Mouse (Mus musculus): Measurements from ENCODE around the gene Impdh1. TPM values are rescaled to one million over a fixed set of nuclear protein-coding genes. Genes with fewer than 3 reads are reported as not detected.
"Not testable (repeated sequence)": the region's sequence is repeated elsewhere in the genome, so short reads cannot be mapped to it uniquely, and the experiment has no call there.

The Impdh1 gene
- polyA plus RNA-seq, 1 experiment from 2014 or later: 50.7 TPM

GRCm38 (mm10) chr6:29229265-29229913 lies 13.2 kb upstream of the Impdh1 start:
- no peak overlapping the region for H3K9ac ChIP-seq (ENCODE audit: low read depth, low read length)
- H3K36me3 ChIP-seq (ENCODE audit: control insufficient read depth, insufficient read depth, low read length): no peaks in the 10 kb centered on the region
- H3K4me3 ChIP-seq (ENCODE audit: low read depth, low read length): no peak overlapping the region
- no peak overlapping the region for H3K27ac ChIP-seq (replicated peaks; ENCODE audit: low read depth, low read length)
- H3K27me3 ChIP-seq (replicated peaks; ENCODE audit: control insufficient read depth, insufficient read depth, low read length): no peaks in the 10 kb centered on the region
- H3K4me2 ChIP-seq (ENCODE audit: low read depth, low read length): no peak overlapping the region
- ATAC-seq (ENCODE audit: low read depth): no peak
- H3K9me3 ChIP-seq (ENCODE audit: control insufficient read depth, low read length): no peaks in the 10 kb centered on the region
- H3K4me1 ChIP-seq (ENCODE audit: control insufficient read depth, insufficient read depth, low read length): no peaks in the 10 kb centered on the region
- 86% methylated on average over 6 of the region's 6 CpGs for WGBS
- DNase-seq (ENCODE audit: low spot score): no peak

- H3K9me3 ChIP-seq (ENCODE audit: control insufficient read depth, low read length); H3K4me3 ChIP-seq (ENCODE audit: low read depth, low read length); H3K36me3 ChIP-seq (ENCODE audit: control insufficient read depth, insufficient read depth, low read length); DNase-seq (ENCODE audit: low spot score); H3K9ac ChIP-seq (ENCODE audit: low read depth, low read length); H3K4me2 ChIP-seq (ENCODE audit: low read depth, low read length); H3K27ac ChIP-seq (replicated peaks; ENCODE audit: low read depth, low read length); ATAC-seq (ENCODE audit: low read depth): not testable (repeated sequence)
- Histone ChIP-seq H3K27me3 (replicated peaks; ENCODE audit: control insufficient read depth, insufficient read depth, low read length) (peaks cover 21% of the 10 kb centered on the region), H3K4me1 (ENCODE audit: control insufficient read depth, insufficient read depth, low read length) (peaks cover 14% of the 10 kb centered on the region)
- 96% methylated on average over 1 of the region's 3 CpGs for whole genome bisulfite sequencing
Measured at GRCm38 (mm10) chr6:29217717-29218116, 1.6 kb upstream of the Impdh1 start.

GRCm38 (mm10) chr6:29215181-29215580 lies 983 bp downstream of the Impdh1 start:
- Histone ChIP-seq H3K27ac (replicated peaks; ENCODE audit: low read depth, low read length) (no peak overlapping the region), H3K27me3 (replicated peaks; ENCODE audit: control insufficient read depth, insufficient read depth, low read length) (peaks cover 21% of the 10 kb centered on the region), H3K9me3 (ENCODE audit: control insufficient read depth, low read length) (no peaks in the 10 kb centered on the region), H3K4me3 (ENCODE audit: low read depth, low read length) (peak overlapping the region; percentile 69), H3K9ac (ENCODE audit: low read depth, low read length) (no peak overlapping the region; the same call in 1 of the 2 replicates), H3K4me1 (ENCODE audit: control insufficient read depth, insufficient read depth, low read length) (peaks cover 21% of the 10 kb centered on the region), H3K36me3 (ENCODE audit: control insufficient read depth, insufficient read depth, low read length) (no peaks in the 10 kb centered on the region), H3K4me2 (ENCODE audit: low read depth, low read length) (peak overlapping the region; percentile 99)
- 12% methylated on average over 9 of the region's 9 CpGs for WGBS
- no peak for DNase-seq (ENCODE audit: low spot score)
- no peak for ATAC-seq (ENCODE audit: low read depth)

GRCm38 (mm10) chr6:29214776-29215175 lies 1.4 kb downstream of the Impdh1 start:
- ATAC-seq (ENCODE audit: low read depth) (no peak), DNase-seq (ENCODE audit: low spot score) (no peak)
- peak overlapping the region; percentile 69; the same call in 1 of the 2 replicates for H3K4me3 ChIP-seq (ENCODE audit: low read depth, low read length)
- H3K4me1 ChIP-seq (ENCODE audit: control insufficient read depth, insufficient read depth, low read length): peaks cover 21% of the 10 kb centered on the region
- WGBS: 24% methylated on average over 5 of the region's 5 CpGs
- no peak overlapping the region for H3K9ac ChIP-seq (ENCODE audit: low read depth, low read length)
- no peak overlapping the region for H3K27ac ChIP-seq (replicated peaks; ENCODE audit: low read depth, low read length)
- H3K27me3 ChIP-seq (replicated peaks; ENCODE audit: control insufficient read depth, insufficient read depth, low read length): peaks cover 21% of the 10 kb centered on the region
- H3K9me3 ChIP-seq (ENCODE audit: control insufficient read depth, low read length): no peaks in the 10 kb centered on the region
- H3K36me3 ChIP-seq (ENCODE audit: control insufficient read depth, insufficient read depth, low read length): no peaks in the 10 kb centered on the region
- peak overlapping the region; percentile 99; the same call in 1 of the 2 replicates for H3K4me2 ChIP-seq (ENCODE audit: low read depth, low read length)

GRCm38 (mm10) chr6:29214245-29214644 lies 1.9 kb downstream of the Impdh1 start:
- Histone ChIP-seq H3K9ac (ENCODE audit: low read depth, low read length) (no peak overlapping the region), H3K27ac (replicated peaks; ENCODE audit: low read depth, low read length) (no peak overlapping the region), H3K9me3 (ENCODE audit: control insufficient read depth, low read length) (no peaks in the 10 kb centered on the region), H3K4me3 (ENCODE audit: low read depth, low read length) (no peak overlapping the region), H3K4me2 (ENCODE audit: low read depth, low read length) (no peak overlapping the region), H3K36me3 (ENCODE audit: control insufficient read depth, insufficient read depth, low read length) (no peaks in the 10 kb centered on the region), H3K4me1 (ENCODE audit: control insufficient read depth, insufficient read depth, low read length) (peaks cover 21% of the 10 kb centered on the region), H3K27me3 (replicated peaks; ENCODE audit: control insufficient read depth, insufficient read depth, low read length) (peaks cover 21% of the 10 kb centered on the region)
- DNase-seq (ENCODE audit: low spot score): peak; percentile 72
- no peak for ATAC-seq (ENCODE audit: low read depth)
- WGBS: 15% methylated on average over 1 of the region's 1 CpGs

GRCm38 (mm10) chr6:29213436-29213835 lies 2.7 kb downstream of the Impdh1 start:
- peaks cover 21% of the 10 kb centered on the region for H3K27me3 ChIP-seq (replicated peaks; ENCODE audit: control insufficient read depth, insufficient read depth, low read length)
- WGBS: 57% methylated on average over 5 of the region's 5 CpGs
- H3K27ac ChIP-seq (replicated peaks; ENCODE audit: low read depth, low read length): no peak overlapping the region
- H3K4me1 ChIP-seq (ENCODE audit: control insufficient read depth, insufficient read depth, low read length): peaks cover 21% of the 10 kb centered on the region
- no peak overlapping the region for H3K9ac ChIP-seq (ENCODE audit: low read depth, low read length)
- no peak overlapping the region for H3K4me3 ChIP-seq (ENCODE audit: low read depth, low read length)
- no peaks in the 10 kb centered on the region for H3K36me3 ChIP-seq (ENCODE audit: control insufficient read depth, insufficient read depth, low read length)
- ATAC-seq (ENCODE audit: low read depth) (no peak), DNase-seq (ENCODE audit: low spot score) (no peak)
- H3K4me2 ChIP-seq (ENCODE audit: low read depth, low read length): no peak overlapping the region
- H3K9me3 ChIP-seq (ENCODE audit: control insufficient read depth, low read length): no peaks in the 10 kb centered on the region

GRCm38 (mm10) chr6:29211806-29212492 lies 4.2 kb downstream of the Impdh1 start:
- peaks cover 21% of the 10 kb centered on the region for H3K27me3 ChIP-seq (replicated peaks; ENCODE audit: control insufficient read depth, insufficient read depth, low read length)
- H3K9me3 ChIP-seq (ENCODE audit: control insufficient read depth, low read length): no peaks in the 10 kb centered on the region
- DNase-seq (ENCODE audit: low spot score) (peak; percentile 90), ATAC-seq (ENCODE audit: low read depth) (peak; percentile 82)
- H3K36me3 ChIP-seq (ENCODE audit: control insufficient read depth, insufficient read depth, low read length): peaks cover 5% of the 10 kb centered on the region; the same call in 1 of the 2 replicates
- under 1% methylated on average over 32 of the region's 66 CpGs for WGBS
- peak overlapping the region; percentile 76 for H3K4me3 ChIP-seq (ENCODE audit: low read depth, low read length)
- H3K4me2 ChIP-seq (ENCODE audit: low read depth, low read length): peak overlapping the region; percentile 96
- H3K27ac ChIP-seq (replicated peaks; ENCODE audit: low read depth, low read length): peak overlapping the region; percentile 53
- H3K9ac ChIP-seq (ENCODE audit: low read depth, low read length): peak overlapping the region; percentile 82
- H3K4me1 ChIP-seq (ENCODE audit: control insufficient read depth, insufficient read depth, low read length): peaks cover 21% of the 10 kb centered on the region

GRCm38 (mm10) chr6:29211146-29211545 lies 5.0 kb downstream of the Impdh1 start:
- DNase-seq (ENCODE audit: low spot score) (no peak), ATAC-seq (ENCODE audit: low read depth) (no peak)
- peak overlapping the region; percentile 82 for H3K9ac ChIP-seq (ENCODE audit: low read depth, low read length)
- H3K4me2 ChIP-seq (ENCODE audit: low read depth, low read length): peak overlapping the region; percentile 96
- H3K36me3 ChIP-seq (ENCODE audit: control insufficient read depth, insufficient read depth, low read length): peaks cover 12% of the 10 kb centered on the region
- no peak overlapping the region for H3K27ac ChIP-seq (replicated peaks; ENCODE audit: low read depth, low read length)
- H3K4me3 ChIP-seq (ENCODE audit: low read depth, low read length): peak overlapping the region; percentile 76
- H3K27me3 ChIP-seq (replicated peaks; ENCODE audit: control insufficient read depth, insufficient read depth, low read length): peaks cover 21% of the 10 kb centered on the region
- peaks cover 21% of the 10 kb centered on the region for H3K4me1 ChIP-seq (ENCODE audit: control insufficient read depth, insufficient read depth, low read length)
- no peaks in the 10 kb centered on the region for H3K9me3 ChIP-seq (ENCODE audit: control insufficient read depth, low read length)
- WGBS: 25% methylated on average over 7 of the region's 7 CpGs

Measured in embryonic facial prominence, embryonic 14.5 days (tissue).